Mouse (Mus musculus) erythroblast, embryonic 14.5 days (primary cell): ENCODE data around the gene Gng7. TPM values are rescaled to one million over a fixed set of nuclear protein-coding genes. Genes with fewer than 3 reads are reported as not detected.

ENCODE experiments used
- H3K27me3 ChIP-seq: 2 replicates; pipeline ENCODE4 v1.6.1; 2012; ENCODE audit warnings: inconsistent platforms; ENCODE audit not compliant: control insufficient read depth
- H3K36me3 ChIP-seq: 2 replicates; pipeline ENCODE4 v1.6.1; 2012; ENCODE audit warnings: mild to moderate bottlenecking, inconsistent platforms; ENCODE audit not compliant: control insufficient read depth
- H3K4me1 ChIP-seq: 2 replicates; pipeline ENCODE4 v1.6.1; 2012; ENCODE audit warnings: inconsistent platforms; ENCODE audit not compliant: control insufficient read depth
- H3K4me3 ChIP-seq: replicated peaks from 2 replicates; pipeline ENCODE3; 2012; ENCODE audit warnings: moderate library complexity, mild to moderate bottlenecking, inconsistent platforms
- H3K9me3 ChIP-seq: 2 replicates; pipeline ENCODE4 v1.6.1; 2012; ENCODE audit warnings: low read length, inconsistent platforms, mixed read lengths; ENCODE audit not compliant: control insufficient read depth
- GATA1 ChIP-seq: IDR thresholded peaks from 2 replicates; pipeline ENCODE4 v1.6.1; 2012; ENCODE audit warnings: low read length, inconsistent platforms, mixed read lengths
- TAL1 ChIP-seq: IDR thresholded peaks from 3 replicates; pipeline ENCODE4 v1.6.1; 2012; ENCODE audit warnings: low read length, inconsistent platforms, mixed read lengths
- polyA plus RNA-seq: library from polyadenylated mRNA; stranded (reverse); fragments of >175 nt; gene quantifications from 2 replicates; pipeline ENCODE4 v1.2.3, GENCODE M21; 2012

Gng7 gene
- polyA plus RNA-seq, 1 experiment: not detected

DNA sequence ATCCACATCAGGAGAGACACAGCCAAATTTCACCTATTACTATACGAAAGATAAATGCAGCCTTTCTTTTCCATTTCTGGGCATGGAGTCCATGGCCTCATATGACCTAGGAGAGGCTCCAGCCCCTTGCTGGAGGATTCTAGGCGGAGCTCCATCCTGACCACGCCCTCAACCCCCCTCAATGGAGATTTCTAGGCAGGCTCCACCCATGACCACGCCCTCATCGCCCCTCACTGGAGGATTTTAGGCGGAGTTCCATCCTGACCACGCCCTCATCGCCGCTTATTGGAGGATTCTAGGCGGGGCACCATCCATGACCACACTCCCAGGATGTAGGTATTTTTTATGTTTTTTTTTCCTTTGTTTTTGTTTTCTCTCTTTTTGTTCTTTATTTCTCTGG, 3.6 kb upstream of the Gng7 start:
- Histone ChIP-seq H3K36me3 (no peaks in the 10 kb centered on the region), H3K4me3 (no peak overlapping the region), H3K4me1 (peaks cover 39% of the 10 kb centered on the region), H3K27me3 (peaks cover 29% of the 10 kb centered on the region), H3K9me3 (peaks cover 5% of the 10 kb centered on the region)
- no peak for TF ChIP-seq GATA1
- TF ChIP-seq TAL1: no peak

DNA sequence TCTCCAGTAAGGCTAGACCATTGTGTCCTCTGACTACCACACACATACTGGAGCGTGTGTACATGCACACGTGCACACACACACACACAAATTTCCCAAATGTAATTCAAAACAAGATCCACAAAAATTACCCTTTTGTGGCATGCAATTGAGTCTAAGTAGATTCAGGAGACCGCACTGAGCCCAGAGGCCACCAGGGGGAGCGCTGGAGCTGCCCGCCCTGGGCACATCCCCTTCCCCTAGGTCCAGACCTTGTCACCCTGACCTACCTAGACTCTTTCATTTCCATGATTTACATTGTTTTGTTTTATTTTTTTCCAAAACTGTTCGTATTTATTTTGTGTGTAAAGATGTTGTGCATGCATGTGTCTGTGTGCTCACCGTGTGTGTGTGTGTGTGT, 1.9 kb upstream of the Gng7 start:
- Histone ChIP-seq H3K9me3 (peaks cover 2% of the 10 kb centered on the region; the same call in 1 of the 2 replicates), H3K36me3 (no peaks in the 10 kb centered on the region), H3K27me3 (peaks cover 13% of the 10 kb centered on the region), H3K4me3 (no peak overlapping the region), H3K4me1 (peaks cover 37% of the 10 kb centered on the region)
- TF ChIP-seq GATA1 (no peak), TAL1 (no peak)

DNA sequence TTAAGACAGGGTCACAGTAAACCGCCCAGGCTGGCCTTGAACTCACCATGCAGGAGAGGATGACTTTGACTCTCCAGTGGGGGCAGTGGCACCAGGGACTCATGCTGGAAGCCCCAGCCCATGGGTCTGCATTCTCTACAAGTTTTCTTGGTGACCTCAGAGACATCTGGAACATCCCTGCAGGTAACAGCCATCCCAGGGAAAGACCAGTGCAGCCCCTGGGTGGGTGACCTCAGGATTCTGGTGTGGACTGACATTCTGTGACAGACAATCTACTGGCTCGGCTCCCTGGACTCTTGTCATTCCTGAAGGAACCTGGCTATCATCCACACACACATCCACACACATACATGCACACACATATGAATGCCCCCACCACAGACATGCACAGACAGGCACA, 921 bp upstream of the Gng7 start:
- no peaks in the 10 kb centered on the region for H3K36me3 ChIP-seq
- no peak for TF ChIP-seq GATA1
- TF ChIP-seq TAL1: no peak
- peaks cover 4% of the 10 kb centered on the region for H3K27me3 ChIP-seq
- peaks cover 2% of the 10 kb centered on the region; the same call in 1 of the 2 replicates for H3K9me3 ChIP-seq
- peaks cover 37% of the 10 kb centered on the region for H3K4me1 ChIP-seq
- no peak overlapping the region for H3K4me3 ChIP-seq

DNA sequence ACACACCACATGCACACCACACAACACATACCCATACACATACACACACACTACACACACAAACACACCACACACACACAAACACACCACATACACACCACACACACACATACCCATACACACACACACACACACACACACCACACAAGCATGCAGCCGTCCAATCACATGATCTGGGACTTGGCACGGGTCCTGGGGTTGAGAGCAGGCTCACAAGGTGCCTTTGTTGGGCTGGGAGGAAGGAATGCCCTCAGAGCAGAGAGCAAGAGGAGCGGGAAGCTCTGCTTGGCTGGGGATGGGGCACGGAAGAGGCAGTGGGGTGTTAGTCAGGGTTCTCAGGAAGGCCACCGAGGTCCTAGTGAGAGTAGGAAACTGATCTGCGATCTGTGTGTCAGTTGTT, 3.9 kb downstream of the Gng7 start:
- peaks cover 3% of the 10 kb centered on the region for H3K27me3 ChIP-seq
- H3K4me3 ChIP-seq: no peak overlapping the region
- no peak for TF ChIP-seq TAL1
- TF ChIP-seq GATA1: no peak
- no peaks in the 10 kb centered on the region for H3K36me3 ChIP-seq
- H3K9me3 ChIP-seq: no peaks in the 10 kb centered on the region
- peaks cover 21% of the 10 kb centered on the region for H3K4me1 ChIP-seq

DNA sequence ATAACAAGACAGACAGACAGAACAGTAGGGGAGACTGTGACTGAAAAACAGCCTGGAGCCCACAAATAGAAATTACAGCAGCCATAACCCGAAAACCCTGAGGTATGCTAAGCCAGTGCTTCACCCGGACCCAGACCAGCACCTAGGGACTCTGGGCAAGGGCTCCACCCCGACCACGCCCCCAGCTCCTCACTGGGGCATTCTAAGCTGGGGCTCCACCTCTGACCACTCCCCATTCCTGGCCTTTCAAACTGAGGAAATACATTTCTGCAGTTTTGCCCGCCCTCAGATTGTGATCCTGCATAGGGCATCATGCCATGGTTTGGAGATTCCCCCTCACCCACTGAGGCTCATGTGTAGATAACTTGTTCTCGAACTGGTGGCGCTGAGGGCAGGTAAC, 7.5 kb downstream of the Gng7 start:
- Histone ChIP-seq H3K4me3 (no peak overlapping the region), H3K36me3 (no peaks in the 10 kb centered on the region), H3K4me1 (peaks cover 5% of the 10 kb centered on the region), H3K9me3 (no peaks in the 10 kb centered on the region), H3K27me3 (no peaks in the 10 kb centered on the region; the same call in 1 of the 2 replicates)
- no peak for TF ChIP-seq TAL1
- TF ChIP-seq GATA1: no peak

DNA sequence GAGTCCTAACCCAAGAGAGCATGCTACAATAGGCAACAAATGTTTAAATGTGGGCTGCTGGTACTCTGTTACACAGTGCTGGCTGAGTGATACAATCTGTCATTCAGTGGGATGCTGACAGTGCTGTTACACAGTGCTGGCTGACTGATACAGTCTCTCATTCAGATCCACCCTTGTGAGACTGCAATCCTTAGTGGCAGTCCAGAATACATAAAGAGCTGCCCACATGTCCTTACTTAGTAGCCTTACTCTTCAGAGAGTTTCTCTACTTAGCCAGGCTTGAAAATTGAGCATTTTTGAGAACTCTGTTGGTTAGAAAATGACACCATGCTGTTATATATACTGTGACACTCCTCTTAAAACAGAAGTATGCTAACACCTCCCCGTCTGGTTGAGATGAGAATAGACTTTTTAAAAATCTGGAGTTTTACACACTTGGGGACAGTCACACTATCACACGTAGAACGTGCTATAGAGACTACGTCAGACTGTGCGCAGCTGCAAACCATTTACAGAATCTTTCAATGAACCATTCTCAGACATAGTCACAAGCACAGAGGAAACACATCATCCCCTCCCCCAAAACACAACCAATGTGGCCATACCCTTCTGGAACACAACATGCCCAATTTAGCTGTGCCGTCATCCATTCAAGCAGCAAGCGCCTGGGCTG, 8.6 kb downstream of the Gng7 start:
- Histone ChIP-seq H3K9me3 (no peaks in the 10 kb centered on the region), H3K27me3 (no peaks in the 10 kb centered on the region; the same call in 1 of the 2 replicates), H3K4me3 (no peak overlapping the region), H3K4me1 (peaks cover 8% of the 10 kb centered on the region), H3K36me3 (no peaks in the 10 kb centered on the region)
- TF ChIP-seq GATA1 (no peak), TAL1 (no peak)

DNA sequence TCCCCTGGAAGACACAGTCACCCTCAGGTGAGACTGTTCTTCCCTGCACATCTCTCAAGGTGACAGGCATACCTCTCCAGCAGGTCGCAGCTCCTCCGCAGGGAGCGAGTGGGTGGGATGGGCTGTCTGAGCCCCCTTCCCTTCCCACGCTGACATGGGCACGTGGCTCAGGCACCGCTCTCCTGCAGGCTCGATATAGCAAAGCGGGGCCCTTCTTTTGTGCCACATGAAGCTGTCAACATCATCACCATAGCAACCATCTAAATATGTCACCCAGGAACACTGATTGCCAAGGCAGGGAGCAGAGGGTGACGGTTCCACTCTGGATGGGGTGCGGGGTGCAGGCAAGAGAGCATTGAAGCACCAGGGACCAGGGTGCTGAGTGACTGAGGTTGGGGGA, 13.6 kb downstream of the Gng7 start:
- no peaks in the 10 kb centered on the region for H3K9me3 ChIP-seq
- no peak for TF ChIP-seq GATA1
- TF ChIP-seq TAL1: no peak
- no peak overlapping the region for H3K4me3 ChIP-seq
- peaks cover 35% of the 10 kb centered on the region for H3K4me1 ChIP-seq
- no peaks in the 10 kb centered on the region for H3K36me3 ChIP-seq
- H3K27me3 ChIP-seq: peaks cover 8% of the 10 kb centered on the region

DNA sequence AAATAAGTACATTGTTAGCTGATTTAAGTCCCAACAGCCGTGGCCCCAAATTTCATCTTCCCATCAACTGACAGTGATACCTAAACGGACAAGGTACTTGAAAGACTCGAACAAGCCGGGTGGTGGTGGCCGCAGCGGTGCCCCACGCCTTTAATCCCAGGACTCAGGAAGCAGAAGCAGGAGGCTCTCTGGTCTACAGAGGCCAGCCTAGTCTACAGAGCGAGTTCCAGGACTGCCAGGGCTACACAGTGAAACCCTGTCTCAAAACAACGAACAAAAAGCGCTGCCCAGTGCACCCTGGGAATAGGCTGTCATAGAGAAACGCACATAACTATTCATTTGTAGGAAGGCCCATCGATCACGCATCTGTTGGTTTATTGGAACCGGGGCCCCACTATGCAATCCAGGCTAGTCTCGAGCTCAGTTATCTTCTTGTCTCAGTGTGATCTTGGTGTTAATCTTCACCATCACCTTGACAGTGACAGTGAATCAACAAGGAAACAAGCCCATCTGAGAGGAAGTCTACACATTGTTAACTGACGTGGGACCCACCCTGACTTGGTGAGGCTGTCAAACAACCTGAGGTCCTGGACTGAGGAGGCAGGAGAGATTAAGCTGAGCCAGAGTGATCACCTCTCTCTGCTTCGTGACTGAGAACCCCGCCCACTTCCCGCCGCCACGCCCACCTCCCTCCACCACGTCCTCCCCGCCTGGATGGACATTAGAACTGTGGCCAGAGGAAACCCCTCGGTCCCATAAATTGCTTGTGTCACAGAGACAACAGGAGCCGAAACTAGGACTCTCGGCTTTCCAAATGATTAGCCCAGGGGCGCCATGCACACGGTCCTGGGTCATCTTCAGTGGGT, 14.3 kb downstream of the Gng7 start:
- Histone ChIP-seq H3K36me3 (no peaks in the 10 kb centered on the region), H3K27me3 (peaks cover 8% of the 10 kb centered on the region), H3K4me1 (peaks cover 35% of the 10 kb centered on the region), H3K9me3 (no peaks in the 10 kb centered on the region), H3K4me3 (no peak overlapping the region)
- TF ChIP-seq GATA1: no peak

DNA sequence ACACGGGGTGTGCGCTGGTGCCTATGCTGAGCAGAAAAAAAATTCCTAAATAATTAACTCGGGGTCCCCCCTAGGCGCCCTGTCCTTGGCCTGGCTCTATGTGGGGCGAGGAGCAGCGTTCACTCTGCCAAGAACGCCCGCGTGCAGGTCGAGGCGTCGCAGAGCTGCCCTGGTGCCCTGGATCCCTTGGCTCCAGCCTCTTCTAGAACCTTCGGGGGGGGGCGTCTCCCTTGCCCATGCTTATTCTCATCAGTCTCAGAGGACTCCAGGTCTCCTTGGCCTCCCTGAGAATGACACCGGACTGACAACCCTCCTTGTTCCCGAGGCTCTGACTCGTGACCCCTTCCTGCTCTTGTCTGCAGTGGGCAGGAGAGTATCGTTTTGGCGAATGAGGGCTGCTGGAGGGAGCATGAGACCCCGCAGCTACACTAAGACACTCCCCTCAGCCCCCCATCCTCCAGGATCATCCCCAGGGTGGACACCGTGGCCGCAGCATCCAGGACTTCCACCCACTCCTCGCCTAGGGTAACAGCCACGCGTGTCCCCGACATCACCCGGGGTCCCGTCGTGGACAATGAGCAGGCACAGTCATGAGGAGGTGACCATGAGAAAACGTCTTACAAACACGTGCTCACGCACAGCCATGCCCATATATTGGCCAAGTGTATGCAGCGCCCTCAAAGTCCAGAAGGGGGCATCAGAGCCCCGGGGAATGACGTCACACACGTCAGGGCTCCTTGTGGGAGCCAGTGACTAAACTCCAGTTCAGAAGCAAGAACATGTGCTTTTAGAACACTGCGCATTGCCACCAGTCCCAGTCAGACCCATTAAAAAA, 15.2 kb downstream of the Gng7 start:
- H3K27me3 ChIP-seq: peaks cover 13% of the 10 kb centered on the region
- no peak overlapping the region for H3K4me3 ChIP-seq

More for the DNA sequence above, 15.2 kb downstream of the Gng7 start:
- Histone ChIP-seq H3K9me3 (no peaks in the 10 kb centered on the region), H3K36me3 (no peaks in the 10 kb centered on the region), H3K4me1 (peaks cover 43% of the 10 kb centered on the region)
- no peak for TF ChIP-seq TAL1
- TF ChIP-seq GATA1: no peak
